Mouse (Mus musculus) effector memory CD4-positive, alpha-beta T cell, adult 7 months (primary cell): Measurements from ENCODE around the gene Trpm6. TPM values are rescaled to one million over a fixed set of nuclear protein-coding genes. Genes with fewer than 3 reads are reported as not detected.

ENCODE experiments used
- polyA plus RNA-seq: library from polyadenylated mRNA; unstranded; fragments of 100-300 nt; shearing (Covaris generic); gene quantifications from one replicate; pipeline ENCODE4 v1.2.1, GENCODE M21; 2017

Trpm6 gene
- polyA plus RNA-seq: 4.2 TPM

GRCm38 (mm10) chr19:18749598-18750339 lies at the start of gene Trpm6:
Gene Trpm6 (plus strand): TSS chr19:18749983.

GRCm38 (mm10) chr19:18712866-18713300 lies 36.9 kb upstream of the Trpm6 start, which contains the start of gene D030056L22Rik:
Gene D030056L22Rik (plus strand): TSS chr19:18713193.

Other genes with a start within 250 kb of the Trpm6 start
- 588 TPM for gene Ostf1, start 118.2 kb upstream of the Trpm6 start, polyA plus RNA-seq
- gene Nmrk1, start 118.0 kb upstream of the Trpm6 start, polyA plus RNA-seq: 158 TPM
- 33.0 TPM for gene Carnmt1, start 79.2 kb upstream of the Trpm6 start, polyA plus RNA-seq
- gene D030056L22Rik, start 36.8 kb upstream of the Trpm6 start, polyA plus RNA-seq: 47.8 TPM